Mouse (Mus musculus): ENCODE results near the gene Vps4a. TPM values are rescaled to one million over a fixed set of nuclear protein-coding genes. Genes with fewer than 3 reads are reported as not detected.

Gene Vps4a
- polyA plus RNA-seq, 1 experiment from 2014 or later, result 153 TPM

- H3K4me2 ChIP-seq (ENCODE audit: low read length), result no peak within 1 kb of the TSS
- peaks cover 7% of the 10 kb centered on the region for H3K36me3 ChIP-seq (ENCODE audit: control insufficient read depth, insufficient read depth)
- H3K27me3 ChIP-seq (replicated peaks; ENCODE audit: control insufficient read depth, insufficient read depth, low read length), result no peaks in the 10 kb centered on the region
- H3K27ac ChIP-seq (ENCODE audit: low read length), result no peak within 1 kb of the TSS
- no peaks in the 10 kb centered on the region for H3K9me3 ChIP-seq (ENCODE audit: control insufficient read depth, low read length)
- no peak within 1 kb of the TSS for H3K4me3 ChIP-seq (replicated peaks; ENCODE audit: low read length)
- no peak within 1 kb of the TSS for H3K9ac ChIP-seq (replicated peaks; ENCODE audit: low read depth, low read length)
- WGBS, result 68% methylated on average over 17 of the region's 17 CpGs
- no peaks in the 10 kb centered on the region for H3K4me1 ChIP-seq (replicated peaks; ENCODE audit: control insufficient read depth, insufficient read depth, low read length)
- ATAC-seq, result no peak
Observed at GRCm38 (mm10) chr8:107065511-107066496, 34.8 kb downstream of the Vps4a start, which contains the start of gene Tmed6. Gene Tmed6 (minus strand): TSS chr8:107065644.

GRCm38 (mm10) chr8:107073706-107074105 lies 42.7 kb downstream of the Vps4a start:
- no peak overlapping the region for H3K27ac ChIP-seq (ENCODE audit: low read length)
- peaks cover 40% of the 10 kb centered on the region for H3K36me3 ChIP-seq (ENCODE audit: control insufficient read depth, insufficient read depth)
- no peak overlapping the region for H3K9ac ChIP-seq (replicated peaks; ENCODE audit: low read depth, low read length)
- H3K4me2 ChIP-seq (ENCODE audit: low read length), result no peak overlapping the region
- no peaks in the 10 kb centered on the region for H3K4me1 ChIP-seq (replicated peaks; ENCODE audit: control insufficient read depth, insufficient read depth, low read length)
- WGBS, result 83% methylated on average over 4 of the region's 4 CpGs
- no peaks in the 10 kb centered on the region for H3K9me3 ChIP-seq (ENCODE audit: control insufficient read depth, low read length)
- no peak for ATAC-seq
- H3K27me3 ChIP-seq (replicated peaks; ENCODE audit: control insufficient read depth, insufficient read depth, low read length), result no peaks in the 10 kb centered on the region
- H3K4me3 ChIP-seq (replicated peaks; ENCODE audit: low read length), result no peak overlapping the region

DNA sequence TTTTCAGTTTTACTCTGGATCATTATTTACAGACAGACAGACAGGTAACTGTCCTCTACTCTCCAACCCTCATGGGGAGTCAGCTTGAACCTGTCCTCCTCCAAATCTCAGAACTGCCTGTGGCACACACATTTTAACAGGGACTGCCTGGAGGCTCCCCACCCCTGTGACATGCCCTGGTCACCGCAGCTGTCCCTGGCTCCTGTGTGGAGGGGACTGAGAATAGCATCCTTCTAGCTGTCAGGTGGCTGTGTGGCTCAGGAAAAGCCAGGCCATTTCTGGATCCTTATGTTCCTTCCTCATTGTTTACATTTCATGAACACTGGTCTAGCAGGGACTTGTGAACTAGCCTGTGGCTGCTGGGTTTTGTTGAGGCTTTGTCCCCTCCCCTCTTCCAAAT lies 43.1 kb downstream of the Vps4a start:
- Histone ChIP-seq H3K4me2 (ENCODE audit: low read length) (no peak overlapping the region), H3K36me3 (ENCODE audit: control insufficient read depth, insufficient read depth) (peaks cover 44% of the 10 kb centered on the region), H3K4me3 (replicated peaks; ENCODE audit: low read length) (no peak overlapping the region), H3K9ac (replicated peaks; ENCODE audit: low read depth, low read length) (no peak overlapping the region), H3K27me3 (replicated peaks; ENCODE audit: control insufficient read depth, insufficient read depth, low read length) (no peaks in the 10 kb centered on the region), H3K27ac (ENCODE audit: low read length) (no peak overlapping the region), H3K4me1 (replicated peaks; ENCODE audit: control insufficient read depth, insufficient read depth, low read length) (no peaks in the 10 kb centered on the region), H3K9me3 (ENCODE audit: control insufficient read depth, low read length) (no peaks in the 10 kb centered on the region)
- ATAC-seq, result no peak
- WGBS, result 85% methylated on average over 1 of the region's 1 CpGs

- 88% methylated on average over 7 of the region's 7 CpGs for WGBS
Observed at GRCm38 (mm10) chr8:107076239-107076888, 45.3 kb downstream of the Vps4a start.

DNA sequence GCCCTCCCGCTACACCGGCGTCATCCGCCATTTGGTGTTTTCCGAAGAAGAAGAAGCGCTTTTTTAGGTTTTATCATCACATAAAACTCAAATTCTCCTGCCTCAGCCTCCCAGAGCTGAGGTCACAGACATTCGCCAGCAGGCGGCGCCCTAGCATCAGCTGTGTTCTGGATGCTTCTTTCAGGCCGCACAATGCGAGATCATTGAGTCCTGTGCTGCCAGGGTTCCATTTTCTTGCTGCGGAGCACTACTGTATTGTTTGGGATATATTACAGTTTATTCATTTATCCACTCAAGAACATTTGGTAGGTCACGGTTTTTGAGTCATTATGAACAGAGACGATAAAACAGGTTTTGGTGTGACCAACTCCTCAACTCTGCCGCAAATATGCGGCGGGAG lies 54.3 kb downstream of the Vps4a start:
- peaks cover 29% of the 10 kb centered on the region for H3K36me3 ChIP-seq (ENCODE audit: control insufficient read depth, insufficient read depth)
- H3K27me3 ChIP-seq (replicated peaks; ENCODE audit: control insufficient read depth, insufficient read depth, low read length), result no peaks in the 10 kb centered on the region
- no peak overlapping the region for H3K27ac ChIP-seq (ENCODE audit: low read length)
- no peak for ATAC-seq
- no peak overlapping the region for H3K9ac ChIP-seq (replicated peaks; ENCODE audit: low read depth, low read length)
- WGBS, result 97% methylated on average over 17 of the region's 17 CpGs
- H3K4me1 ChIP-seq (replicated peaks; ENCODE audit: control insufficient read depth, insufficient read depth, low read length), result no peaks in the 10 kb centered on the region
- H3K4me2 ChIP-seq (ENCODE audit: low read length), result no peak overlapping the region
- no peaks in the 10 kb centered on the region for H3K9me3 ChIP-seq (ENCODE audit: control insufficient read depth, low read length)
- H3K4me3 ChIP-seq (replicated peaks; ENCODE audit: low read length), result no peak overlapping the region

More at GRCm38 (mm10) chr8:107076239-107076888, 45.3 kb downstream of the Vps4a start:
- Histone ChIP-seq H3K4me1 (replicated peaks; ENCODE audit: control insufficient read depth, insufficient read depth, low read length) (no peaks in the 10 kb centered on the region), H3K36me3 (ENCODE audit: control insufficient read depth, insufficient read depth) (peaks cover 47% of the 10 kb centered on the region), H3K27me3 (replicated peaks; ENCODE audit: control insufficient read depth, insufficient read depth, low read length) (no peaks in the 10 kb centered on the region), H3K4me2 (ENCODE audit: low read length) (no peak overlapping the region), H3K4me3 (replicated peaks; ENCODE audit: low read length) (no peak overlapping the region), H3K9ac (replicated peaks; ENCODE audit: low read depth, low read length) (no peak overlapping the region), H3K9me3 (ENCODE audit: control insufficient read depth, low read length) (no peaks in the 10 kb centered on the region), H3K27ac (ENCODE audit: low read length) (no peak overlapping the region)
- no peak for ATAC-seq

GRCm38 (mm10) chr8:107086018-107086417 lies 55.0 kb downstream of the Vps4a start:
- Histone ChIP-seq H3K4me3 (replicated peaks; ENCODE audit: low read length) (no peak overlapping the region), H3K4me1 (replicated peaks; ENCODE audit: control insufficient read depth, insufficient read depth, low read length) (no peaks in the 10 kb centered on the region), H3K9me3 (ENCODE audit: control insufficient read depth, low read length) (no peaks in the 10 kb centered on the region), H3K36me3 (ENCODE audit: control insufficient read depth, insufficient read depth) (peaks cover 25% of the 10 kb centered on the region), H3K27me3 (replicated peaks; ENCODE audit: control insufficient read depth, insufficient read depth, low read length) (no peaks in the 10 kb centered on the region), H3K4me2 (ENCODE audit: low read length) (no peak overlapping the region), H3K27ac (ENCODE audit: low read length) (no peak overlapping the region), H3K9ac (replicated peaks; ENCODE audit: low read depth, low read length) (no peak overlapping the region)
- 96% methylated on average over 5 of the region's 5 CpGs for WGBS
- no peak for ATAC-seq

DNA sequence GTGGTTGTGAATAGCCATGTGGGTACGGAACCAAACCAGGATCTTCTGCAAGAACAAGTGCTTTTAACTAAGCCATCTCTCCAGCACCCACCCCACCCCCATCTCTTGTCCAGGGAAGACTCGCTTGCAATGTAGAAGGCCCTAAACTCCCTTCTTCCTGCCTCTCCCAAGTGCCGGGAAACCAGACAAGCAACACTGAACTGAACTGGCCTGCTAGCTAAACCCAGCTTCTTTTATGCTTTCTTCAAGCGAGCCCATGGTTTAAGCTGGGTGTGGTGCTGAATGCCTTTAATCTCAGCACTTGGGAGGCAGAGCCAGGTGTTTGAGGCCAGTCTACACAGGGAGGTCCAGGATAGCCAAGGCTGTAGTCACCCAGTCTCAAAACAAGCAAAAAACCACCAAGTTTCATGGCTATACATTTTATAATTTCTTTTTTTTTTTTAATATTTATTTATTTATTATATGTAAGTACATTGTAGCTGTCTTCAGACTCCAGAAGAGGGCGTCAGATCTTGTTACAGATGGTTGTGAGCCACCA lies 57.6 kb downstream of the Vps4a start:
- ATAC-seq, result no peak
- Histone ChIP-seq H3K36me3 (ENCODE audit: control insufficient read depth, insufficient read depth) (peaks cover 22% of the 10 kb centered on the region), H3K4me3 (replicated peaks; ENCODE audit: low read length) (no peak overlapping the region), H3K27ac (ENCODE audit: low read length) (no peak overlapping the region), H3K9me3 (ENCODE audit: control insufficient read depth, low read length) (no peaks in the 10 kb centered on the region), H3K9ac (replicated peaks; ENCODE audit: low read depth, low read length) (no peak overlapping the region), H3K27me3 (replicated peaks; ENCODE audit: control insufficient read depth, insufficient read depth, low read length) (no peaks in the 10 kb centered on the region), H3K4me1 (replicated peaks; ENCODE audit: control insufficient read depth, insufficient read depth, low read length) (0 out of 2 replicates have a peak, but pooled peaks cover 2% of the 10 kb centered on the region), H3K4me2 (ENCODE audit: low read length) (no peak overlapping the region)
- 96% methylated on average over 5 of the region's 5 CpGs for WGBS

DNA sequence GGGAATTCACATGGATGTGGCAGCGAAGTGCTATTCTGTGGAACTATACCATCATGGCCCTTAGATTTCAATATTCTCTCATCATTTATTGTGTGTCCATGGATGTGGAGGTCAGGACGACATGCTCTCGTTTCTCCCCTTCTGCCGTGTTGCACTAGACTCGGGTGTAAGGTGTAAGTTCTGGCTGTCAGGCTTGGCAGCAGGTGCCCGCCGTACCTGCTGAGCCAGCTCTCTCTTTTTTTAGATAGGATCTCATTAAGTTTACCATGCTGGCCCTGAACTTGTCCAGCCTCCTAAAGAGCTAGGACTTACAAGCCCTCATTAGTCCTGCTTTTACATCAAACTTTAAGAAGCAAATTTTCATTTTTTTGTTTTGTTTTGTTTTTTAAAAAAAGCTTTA lies 59.5 kb downstream of the Vps4a start:
- H3K4me3 ChIP-seq (replicated peaks; ENCODE audit: low read length), result no peak overlapping the region
- peaks cover 18% of the 10 kb centered on the region for H3K36me3 ChIP-seq (ENCODE audit: control insufficient read depth, insufficient read depth)
- WGBS, result 91% methylated on average over 7 of the region's 7 CpGs
- no peak overlapping the region for H3K4me2 ChIP-seq (ENCODE audit: low read length)
- no peak overlapping the region for H3K9ac ChIP-seq (replicated peaks; ENCODE audit: low read depth, low read length)
- H3K9me3 ChIP-seq (ENCODE audit: control insufficient read depth, low read length), result no peaks in the 10 kb centered on the region
- ATAC-seq, result no peak
- H3K4me1 ChIP-seq (replicated peaks; ENCODE audit: control insufficient read depth, insufficient read depth, low read length), result peaks cover 18% of the 10 kb centered on the region
- H3K27ac ChIP-seq (ENCODE audit: low read length), result no peak overlapping the region
- no peaks in the 10 kb centered on the region for H3K27me3 ChIP-seq (replicated peaks; ENCODE audit: control insufficient read depth, insufficient read depth, low read length)

Measured in forebrain, embryonic 16.5 days (tissue).